Mouse (Mus musculus): ENCODE data around the gene Ankrd28.

GRCm38 (mm10) chr14:31773518-31773917 lies 56.9 kb downstream of the Ankrd28 start:
- TF ChIP-seq CTCF (IDR thresholded peaks at IDR 0.05; ENCODE audit: low read depth) (no peak), EP300 (optimal IDR thresholded peaks at IDR 0.05) (no peak)
